Mouse (Mus musculus): ENCODE results near the gene Ces1a.

Gene Ces1a

GRCm38 (mm10) chr8:92984376-92984775 is 63.6 kb downstream of the Ces1a start:
- no peak for DNase-seq

GRCm38 (mm10) chr8:92982491-92982890 is 65.5 kb downstream of the Ces1a start:
- DNase-seq: no peak

GRCm38 (mm10) chr8:92976656-92977055 is 71.3 kb downstream of the Ces1a start:
- DNase-seq: no peak

GRCm38 (mm10) chr8:92972949-92973348 is 75.0 kb downstream of the Ces1a start:
- peak; percentile 28 for DNase-seq

All from kidney, postnatal 36 days (tissue).